Mouse (Mus musculus): ENCODE results near the gene Pdzrn4.

- TF ChIP-seq POLR2A (IDR thresholded peaks at IDR 0.05; ENCODE audit: insufficient read depth, low read depth, low read length) (no peak), CTCF (IDR thresholded peaks at IDR 0.05) (no peak), EP300 (IDR thresholded peaks at IDR 0.05; ENCODE audit: insufficient read depth, low read depth, low read length) (no peak)
Observed at GRCm38 (mm10) chr15:92570526-92571243, 174.0 kb downstream of the Pdzrn4 start.

Measured in heart, adult 2 months (tissue).